Mouse (Mus musculus) adipose tissue, adult 10 weeks (tissue): ENCODE data around the gene Gm21244. TPM values are rescaled to one million over a fixed set of nuclear protein-coding genes. Genes with fewer than 3 reads are reported as not detected.

Experiments used
- polyA plus RNA-seq: library from polyadenylated mRNA; stranded (reverse); fragments of 350-450 nt; fragmentation: Illumina TruSeq; extraction: RNeasy Lipid Tissue Mini Kit (QIAGEN cat#74804); gene quantifications from one replicate; pipeline ENCODE4 v1.2.3, GENCODE M21; 2014; ENCODE audit warnings: low read depth, low replicate concordance

Gm21244 gene
- polyA plus RNA-seq = not detected

GRCm38 (mm10) chrY:7169193-7169592 is at the start of gene Gm21244:
Gm21244 (minus strand) TSS chrY:7169293.

Other genes with a start within 250 kb of the Gm21244 start
- gene Gm28998, start 84.5 kb upstream of the Gm21244 start, polyA plus RNA-seq = not detected
- not detected for gene Gm21788, start 235.7 kb upstream of the Gm21244 start, polyA plus RNA-seq